Mouse (Mus musculus): ENCODE data around the gene Arf3.

The Arf3 gene

DNA sequence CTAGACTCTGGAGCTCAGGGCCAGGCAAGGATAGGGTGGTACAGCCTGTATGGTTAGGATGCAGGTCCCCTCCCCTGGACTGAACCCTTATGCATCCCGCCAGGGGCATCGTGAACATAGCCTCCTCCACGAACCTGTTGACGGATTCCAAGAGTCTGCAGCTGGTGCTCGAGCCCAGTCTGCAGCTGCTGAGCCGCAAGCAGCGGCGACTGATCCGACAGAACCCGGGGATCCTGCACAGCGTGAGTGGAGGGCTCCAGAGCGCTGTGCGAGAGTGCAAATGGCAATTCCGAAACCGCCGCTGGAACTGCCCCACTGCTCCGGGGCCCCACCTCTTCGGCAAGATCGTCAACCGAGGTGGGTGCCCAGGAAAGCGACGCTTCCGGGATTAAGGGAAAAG is 27.7 kb upstream of the Arf3 start:
- DNase-seq (ENCODE audit: low read depth, low spot score), result no peak

DNA sequence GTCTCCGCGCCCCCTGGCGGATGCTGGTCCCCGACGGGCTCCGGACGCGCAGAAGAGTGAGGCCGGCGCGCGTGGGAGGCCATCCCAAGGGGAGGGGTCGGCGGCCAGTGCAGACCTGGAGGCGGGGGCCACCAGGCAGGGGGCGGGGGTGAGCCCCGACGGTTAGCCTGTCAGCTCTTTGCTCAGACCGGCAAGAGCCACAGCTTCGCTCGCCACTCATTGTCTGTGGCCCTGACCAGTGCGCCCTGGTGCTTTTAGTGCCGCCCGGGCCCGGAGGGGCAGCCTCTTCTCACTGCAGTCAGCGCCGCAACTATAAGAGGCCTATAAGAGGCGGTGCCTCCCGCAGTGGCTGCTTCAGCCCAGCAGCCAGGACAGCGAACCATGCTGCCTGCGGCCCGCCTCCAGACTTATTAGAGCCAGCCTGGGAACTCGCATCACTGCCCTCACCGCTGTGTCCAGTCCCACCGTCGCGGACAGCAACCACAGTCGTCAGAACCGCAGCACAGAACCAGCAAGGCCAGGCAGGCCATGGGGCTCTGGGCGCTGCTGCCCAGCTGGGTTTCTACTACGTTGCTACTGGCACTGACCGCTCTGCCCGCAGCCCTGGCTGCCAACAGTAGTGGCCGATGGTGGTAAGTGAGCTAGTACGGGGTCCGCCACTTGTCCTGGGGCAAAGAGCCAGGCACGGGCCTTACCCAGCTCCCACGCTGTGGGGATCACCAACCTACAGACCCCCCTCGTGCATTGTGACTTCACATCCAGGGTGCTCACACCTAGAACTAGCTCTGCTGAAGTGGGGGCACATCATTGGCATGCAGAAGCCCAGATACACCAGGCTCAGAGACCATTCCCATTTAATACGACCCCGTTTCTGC is 26.9 kb upstream of the Arf3 start, which contains the start of gene Wnt1:
Gene Wnt1 (plus strand): TSS at position 197 of the 875 bp plus-strand sequence.
- DNase-seq (ENCODE audit: low read depth, low spot score), result no peak

DNA sequence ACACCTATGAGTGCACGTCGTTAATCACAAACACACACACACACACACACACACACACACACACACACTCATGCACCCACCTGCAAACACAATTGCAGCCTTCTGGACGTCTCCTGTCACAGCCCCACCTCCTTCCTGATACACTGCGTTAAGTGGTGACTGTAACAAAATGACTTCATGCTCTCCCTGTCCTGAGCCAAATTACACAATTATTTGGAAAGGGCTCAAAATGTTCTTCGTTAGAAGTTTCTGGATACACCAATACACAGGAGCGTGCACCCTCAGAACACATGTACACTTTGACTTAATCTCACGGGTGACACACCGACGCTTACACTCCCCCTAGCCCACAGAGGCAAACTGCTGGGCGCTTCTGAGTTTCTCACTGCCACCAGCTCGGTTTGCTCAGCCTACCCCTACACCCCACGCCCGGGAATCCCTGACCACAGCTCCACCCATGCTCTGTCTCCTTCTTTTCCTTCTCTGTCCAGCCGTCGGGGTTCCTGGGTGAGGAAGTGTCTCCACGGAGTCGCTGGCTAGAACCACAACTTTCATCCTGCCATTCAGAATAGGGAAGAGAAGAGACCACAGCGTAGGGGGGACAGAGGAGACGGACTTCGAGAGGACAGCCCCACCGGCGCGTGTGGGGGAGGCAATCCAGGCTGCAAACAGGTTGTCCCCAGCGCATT is 26.1 kb upstream of the Arf3 start:
- DNase-seq (ENCODE audit: low read depth, low spot score), result no peak

DNA sequence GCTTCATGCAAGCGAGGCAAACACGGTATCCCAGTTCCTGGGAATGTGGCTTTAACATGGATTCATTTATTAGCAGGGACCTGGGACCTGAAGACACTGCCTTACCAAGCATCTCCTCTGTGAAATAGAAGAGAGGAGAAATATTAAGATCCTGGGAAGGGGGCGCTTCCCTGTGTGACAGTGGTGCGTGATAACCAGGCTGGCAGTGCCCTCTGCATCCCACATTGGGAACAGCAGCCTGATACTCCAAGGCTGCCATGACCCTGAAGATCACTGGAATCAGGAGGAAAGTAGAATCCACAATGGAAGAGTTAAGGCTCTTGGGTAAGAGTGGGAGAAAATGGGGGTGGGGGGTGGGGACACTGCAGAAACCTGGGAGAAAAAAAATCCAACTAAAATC is 24.9 kb upstream of the Arf3 start:
- DNase-seq (ENCODE audit: low read depth, low spot score), result no peak

DNA sequence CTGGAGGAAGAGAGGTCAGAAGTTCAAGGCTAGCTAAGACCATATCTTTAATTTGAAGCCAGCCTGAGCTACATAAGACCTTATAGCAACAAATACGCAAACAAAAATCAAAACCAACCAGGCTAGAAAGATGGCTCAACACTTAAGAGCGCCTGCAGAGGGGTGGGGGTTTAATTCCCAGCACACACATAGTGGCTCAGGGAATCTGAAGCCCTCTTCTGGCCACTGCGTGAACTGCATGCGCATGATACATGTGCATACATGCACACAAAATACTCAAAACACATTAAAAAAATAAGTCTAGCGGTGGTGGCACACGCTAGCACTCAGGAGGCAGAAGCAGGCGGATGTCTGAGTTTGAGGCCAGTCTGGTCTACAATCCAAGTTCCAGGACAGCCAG is 22.7 kb upstream of the Arf3 start:
- DNase-seq (ENCODE audit: low read depth, low spot score), result no peak

DNA sequence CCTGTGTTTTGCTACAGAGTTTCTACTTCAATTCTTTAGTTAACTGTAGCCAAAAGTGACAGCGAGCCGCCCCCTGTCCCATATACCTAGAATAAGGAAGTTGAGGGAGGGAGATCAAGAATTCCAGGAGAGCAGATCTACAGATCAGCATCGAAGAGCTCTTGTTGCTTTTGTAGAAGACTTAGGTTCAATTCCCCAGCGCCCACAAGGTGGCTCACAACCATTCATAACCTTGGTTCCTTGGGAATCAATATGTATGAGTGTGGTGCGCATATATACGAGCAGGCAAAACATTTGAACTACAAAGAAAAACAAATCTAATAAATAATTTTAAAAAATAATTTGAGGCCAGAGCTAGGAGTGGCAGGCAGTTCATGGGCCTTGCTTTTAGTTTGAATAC is 18.2 kb upstream of the Arf3 start:
- DNase-seq (ENCODE audit: low read depth, low spot score), result no peak

DNA sequence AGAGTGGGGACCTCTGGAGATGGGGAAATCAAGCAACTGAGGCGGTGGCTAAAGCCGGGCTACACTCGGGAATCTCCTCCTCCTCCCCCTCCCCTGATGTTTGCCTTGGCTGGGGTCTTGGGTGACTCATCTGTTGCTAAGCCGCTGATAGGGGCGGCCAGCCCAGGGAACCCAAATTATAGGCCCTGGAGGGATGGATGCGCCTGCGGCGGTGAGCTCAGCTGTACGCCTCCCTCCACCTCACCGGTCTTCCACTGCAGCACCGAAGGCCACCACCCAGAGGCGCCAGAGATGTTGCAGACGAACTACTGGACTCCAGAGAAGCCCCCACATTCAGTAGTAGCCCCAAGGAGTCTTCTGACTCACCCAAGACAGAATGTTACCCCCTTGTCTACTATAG is 17.6 kb upstream of the Arf3 start:
- DNase-seq (ENCODE audit: low read depth, low spot score), result no peak

DNA sequence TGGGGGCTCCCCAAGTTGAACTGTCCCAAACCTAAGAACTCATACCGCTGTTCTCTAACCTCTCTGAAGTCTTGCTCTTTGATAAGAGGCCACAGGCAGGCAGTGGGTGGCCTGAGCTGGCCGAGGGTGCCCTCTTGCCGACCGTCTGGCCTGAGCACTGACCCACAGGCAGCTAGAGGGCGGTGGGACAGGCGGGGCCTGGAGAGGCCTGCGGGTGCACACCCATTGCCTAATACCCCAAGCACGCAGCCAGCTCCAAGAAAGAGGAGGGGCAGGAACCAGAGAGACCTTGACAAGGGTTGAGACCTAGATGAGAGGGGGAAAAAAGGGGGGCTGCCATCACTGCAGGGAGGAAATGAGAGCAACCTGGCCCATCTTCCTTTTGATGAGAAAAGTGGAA is 17.1 kb upstream of the Arf3 start:
- DNase-seq (ENCODE audit: low read depth, low spot score), result no peak

DNA sequence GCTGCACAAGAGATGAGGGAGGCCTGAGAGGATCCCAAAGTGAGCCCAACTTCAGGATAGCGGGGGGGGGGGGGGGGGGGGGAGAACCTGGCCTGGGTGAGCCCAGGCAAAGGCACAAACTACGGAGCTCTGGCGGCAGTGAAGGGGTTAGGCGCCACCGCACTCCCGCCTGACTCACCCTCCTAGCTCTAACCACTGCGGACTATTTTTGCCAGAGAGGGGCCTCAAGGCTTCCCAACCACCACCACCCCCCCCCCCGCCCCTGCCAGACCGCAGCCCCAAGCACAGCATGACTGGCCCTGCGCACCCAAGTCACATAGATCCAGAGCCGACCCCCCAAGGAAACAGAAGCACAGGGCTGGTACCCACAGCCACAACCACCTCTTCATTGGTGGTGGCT is 15.8 kb upstream of the Arf3 start:
- no peak for DNase-seq (ENCODE audit: low read depth, low spot score)

DNA sequence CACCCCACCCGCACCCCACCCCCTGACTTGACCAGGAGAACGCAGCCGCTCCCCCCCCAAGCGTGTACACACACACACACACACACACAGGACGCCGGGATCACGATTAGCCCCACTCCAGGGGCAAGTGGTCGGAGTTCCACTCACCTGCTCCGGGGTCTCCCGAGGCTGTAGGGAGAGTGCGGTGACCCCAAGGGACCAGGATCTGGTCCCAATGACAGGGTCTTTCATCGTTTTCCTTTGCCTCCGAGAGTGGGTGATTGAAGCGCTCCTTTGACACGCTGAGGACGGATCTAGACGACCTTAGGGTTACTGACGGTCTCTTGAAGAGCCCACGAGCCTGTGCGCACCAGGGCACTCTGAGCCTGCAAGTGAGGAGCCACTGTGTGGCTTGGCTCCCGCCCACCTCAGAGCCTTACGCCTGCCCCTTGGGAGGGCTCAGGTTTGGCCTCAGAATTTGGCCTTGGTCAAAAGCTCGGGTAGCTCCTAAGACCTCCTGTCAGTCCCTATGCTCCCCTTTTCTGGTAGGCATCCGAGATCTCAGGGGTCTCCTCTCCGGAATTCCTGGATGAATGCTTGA is 15.3 kb upstream of the Arf3 start:
- no peak for DNase-seq (ENCODE audit: low read depth, low spot score)

DNA sequence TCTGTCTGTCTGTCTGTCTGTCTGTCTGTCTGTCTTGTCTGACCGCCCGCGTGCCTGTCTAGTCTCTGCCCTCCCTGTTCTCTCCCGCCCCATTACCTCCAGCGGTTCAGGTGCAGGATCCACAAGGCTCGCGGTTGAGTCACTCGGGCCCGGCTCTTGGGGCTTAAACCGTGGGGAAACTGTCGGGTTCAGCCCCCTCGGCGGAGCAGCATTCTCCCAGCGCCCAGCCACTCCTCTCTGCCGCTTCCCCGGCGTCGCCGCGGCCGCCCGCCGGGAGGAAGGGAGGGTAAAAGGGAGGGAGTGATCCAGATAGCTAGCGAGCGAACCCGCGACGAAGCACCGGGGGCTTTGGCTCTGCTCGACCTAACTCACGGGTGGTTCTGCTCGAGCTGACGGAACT is 14.7 kb upstream of the Arf3 start, which contains the start of gene Wnt10b:
Gene Wnt10b (minus strand): TSS at position 389 of the 400 bp plus-strand sequence.
- DNase-seq (ENCODE audit: low read depth, low spot score), result no peak

DNA sequence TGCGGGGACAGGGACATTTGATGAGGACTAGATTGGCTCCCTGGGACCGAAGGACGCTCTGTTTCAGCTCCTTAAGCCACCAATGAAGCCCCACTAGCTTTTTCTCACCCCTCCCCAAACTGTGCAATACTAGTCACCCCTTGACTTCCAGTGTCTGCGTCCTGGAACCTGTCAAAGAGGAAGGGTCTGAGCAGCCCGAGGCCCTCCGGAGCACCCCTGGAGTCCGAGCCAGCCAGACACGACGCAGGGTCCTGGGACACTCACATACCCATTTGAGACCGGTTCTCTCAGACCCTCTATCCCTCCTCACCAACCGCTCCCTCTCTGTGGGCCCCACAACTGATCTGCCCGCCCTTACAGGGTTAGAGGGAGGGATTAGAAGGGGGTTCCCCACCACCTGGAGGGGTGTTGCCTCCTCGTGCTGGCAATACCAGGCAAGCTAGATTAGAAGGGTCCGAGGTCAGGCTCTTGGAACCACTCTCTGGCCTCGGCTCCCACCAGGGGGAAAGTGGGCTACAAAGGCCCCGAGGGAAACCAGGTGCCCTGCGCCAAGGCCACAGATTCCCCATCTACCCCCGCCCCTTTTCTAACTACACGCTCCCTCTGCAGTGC is 14.1 kb upstream of the Arf3 start:
- DNase-seq (ENCODE audit: low read depth, low spot score), result no peak

DNA sequence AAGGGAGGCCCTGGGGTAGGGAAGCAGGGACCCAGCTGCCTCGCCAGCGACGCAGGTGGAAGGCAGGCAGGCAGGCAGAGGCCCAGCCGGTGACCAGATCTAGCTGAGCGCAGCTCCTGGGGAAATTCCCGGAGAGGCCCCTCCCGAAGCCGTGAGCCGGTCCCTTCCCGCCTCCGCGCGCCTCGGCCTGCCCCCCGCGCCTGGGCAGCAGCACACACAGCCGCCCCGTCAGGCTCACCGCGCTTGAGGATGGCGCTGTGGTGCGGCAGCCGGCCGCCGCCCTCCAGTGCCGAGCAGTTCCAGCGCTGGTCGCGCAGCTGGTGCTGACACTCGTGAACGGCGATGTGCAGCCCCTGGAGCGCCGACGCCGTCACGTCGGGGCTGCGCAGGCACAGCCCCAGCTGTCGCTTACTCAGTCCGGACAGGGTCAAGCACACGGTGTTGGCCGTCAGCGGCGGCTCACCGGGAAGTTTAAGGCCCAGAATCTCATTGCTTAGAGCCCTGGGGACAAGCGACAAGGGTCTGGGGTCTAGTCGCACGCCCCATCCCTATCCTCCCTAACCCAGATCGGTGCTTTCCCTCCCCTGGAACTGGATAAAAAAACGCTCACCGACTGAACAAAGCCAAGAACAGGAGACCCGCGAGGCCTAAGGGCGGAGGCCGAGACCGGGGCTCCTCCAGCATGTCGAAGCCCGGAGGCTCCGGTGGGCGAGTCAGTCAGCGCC is 13.4 kb upstream of the Arf3 start:
- DNase-seq (ENCODE audit: low read depth, low spot score), result no peak

DNA sequence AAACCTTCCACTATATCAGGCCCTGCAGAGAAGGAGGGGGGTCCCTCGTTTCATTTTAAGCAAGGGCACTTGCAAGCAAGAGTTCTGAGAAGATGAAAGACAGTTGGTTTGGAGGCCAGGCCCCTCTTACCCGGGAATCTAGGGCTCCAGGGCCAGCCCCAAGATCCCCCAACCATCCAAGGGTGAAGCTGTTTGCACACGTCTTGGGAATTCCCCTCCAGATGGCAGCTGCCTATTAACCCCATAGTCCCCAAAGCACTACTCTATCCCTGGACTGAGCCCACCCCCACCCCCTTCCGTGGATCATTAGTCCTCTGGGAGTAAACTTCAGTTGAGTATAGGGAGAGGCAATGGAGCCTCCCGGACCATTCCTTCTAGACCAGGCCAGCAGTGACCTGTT is 12.5 kb upstream of the Arf3 start:
- DNase-seq (ENCODE audit: low read depth, low spot score), result no peak

DNA sequence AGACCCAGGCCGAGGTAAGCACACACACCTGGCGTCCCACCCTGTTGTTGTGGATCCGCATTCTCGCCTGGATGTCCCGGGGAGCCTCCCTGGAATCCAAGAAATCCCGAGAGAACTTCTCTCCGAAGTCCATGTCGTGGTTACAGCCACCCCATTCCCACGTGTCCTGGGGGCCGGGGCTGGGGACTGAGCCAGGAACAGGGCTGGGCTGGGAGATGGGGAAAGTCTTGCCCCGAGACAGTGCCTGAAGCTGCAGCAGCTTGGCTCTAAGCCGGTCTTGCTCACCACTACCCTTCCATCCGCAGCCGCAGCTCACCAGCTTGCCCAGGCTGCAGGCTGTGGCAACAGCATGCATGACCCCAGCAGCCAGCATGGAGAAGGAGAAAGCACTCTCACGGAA is 11.1 kb upstream of the Arf3 start:
- no peak for DNase-seq (ENCODE audit: low read depth, low spot score)

DNA sequence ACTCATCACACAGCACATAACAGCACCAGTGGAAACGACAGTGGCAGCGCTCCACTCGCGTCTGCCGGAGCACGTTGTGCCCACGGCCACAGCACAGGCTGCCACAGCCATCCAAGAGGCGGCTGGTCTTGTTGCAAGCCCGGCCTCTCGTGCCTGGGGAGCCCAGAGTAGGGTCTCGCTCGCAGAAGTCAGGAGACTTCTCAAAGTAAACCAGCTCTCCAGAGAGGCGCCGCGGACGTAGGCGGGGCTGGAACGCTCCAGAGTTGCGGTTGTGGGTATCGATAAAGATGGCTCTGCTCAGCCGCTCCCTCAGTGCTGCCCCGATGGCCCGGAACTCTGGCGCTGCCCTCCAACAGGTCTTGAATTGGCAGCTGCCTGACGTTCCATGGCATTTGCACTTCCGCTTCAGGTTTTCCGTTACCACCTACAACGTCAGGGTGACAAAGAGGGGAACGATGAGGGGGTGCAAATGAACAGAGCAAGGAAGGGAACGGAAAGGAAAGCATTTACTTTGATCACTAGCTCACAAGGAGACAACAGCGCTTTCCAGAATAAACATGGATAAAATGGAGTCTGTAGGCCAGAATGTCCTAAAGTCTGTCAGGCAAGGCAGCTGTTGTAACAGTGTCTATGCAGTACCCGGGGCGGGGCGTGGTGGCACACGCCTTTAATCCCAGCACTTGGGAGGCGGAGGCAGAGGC is 9.6 kb upstream of the Arf3 start:
- DNase-seq (ENCODE audit: low read depth, low spot score), result no peak

DNA sequence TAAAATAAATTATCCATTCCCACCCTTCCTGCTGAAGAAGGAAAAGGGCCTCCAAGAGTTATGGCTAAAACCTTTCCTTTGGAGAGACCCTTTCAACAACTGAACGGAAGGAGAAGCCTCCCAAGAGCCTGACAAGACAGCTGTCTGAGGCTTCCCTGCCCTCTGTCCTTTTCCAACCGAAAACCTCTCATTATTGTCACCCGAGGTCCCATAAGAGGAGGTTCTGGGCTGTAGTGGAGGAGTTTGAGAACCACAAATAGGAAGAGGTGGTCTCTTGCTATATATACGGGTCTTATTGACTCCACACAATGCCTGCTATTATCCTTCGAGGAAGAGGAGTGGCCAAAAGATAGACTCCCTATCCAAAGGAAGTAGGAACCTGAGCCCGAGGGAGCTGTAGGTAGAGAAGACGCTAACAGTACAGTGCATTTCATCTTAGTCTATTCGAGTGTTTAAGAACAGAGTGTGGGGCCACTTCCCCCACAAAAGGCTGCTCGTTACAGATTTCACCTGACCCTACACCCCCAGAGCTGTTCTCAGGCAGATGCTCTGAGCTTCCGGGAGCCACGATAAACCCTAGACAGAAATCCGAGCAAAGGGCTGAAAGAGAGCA is 8.9 kb upstream of the Arf3 start:
- no peak for DNase-seq (ENCODE audit: low read depth, low spot score)

DNA sequence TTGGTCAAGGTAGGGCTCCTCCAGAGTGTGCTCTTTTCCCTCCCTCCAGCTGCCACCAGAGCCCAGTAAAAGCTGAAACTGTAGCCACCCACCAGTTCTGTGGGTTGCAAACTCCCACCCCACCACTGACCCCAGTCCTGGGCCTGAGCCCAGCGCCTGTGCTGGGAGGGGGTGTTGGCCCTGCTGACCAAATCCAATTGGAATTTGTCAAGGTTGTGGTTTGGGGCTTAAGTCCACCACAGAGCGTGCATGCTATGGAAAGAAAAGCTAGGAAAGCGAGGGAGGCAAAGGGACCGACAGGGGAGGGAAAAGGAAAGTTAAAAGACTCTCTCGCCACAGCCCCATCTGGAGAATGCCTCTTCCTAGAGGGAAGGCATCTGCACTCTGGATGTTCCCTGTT is 5.2 kb upstream of the Arf3 start:
- DNase-seq (ENCODE audit: low read depth, low spot score), result no peak

DNA sequence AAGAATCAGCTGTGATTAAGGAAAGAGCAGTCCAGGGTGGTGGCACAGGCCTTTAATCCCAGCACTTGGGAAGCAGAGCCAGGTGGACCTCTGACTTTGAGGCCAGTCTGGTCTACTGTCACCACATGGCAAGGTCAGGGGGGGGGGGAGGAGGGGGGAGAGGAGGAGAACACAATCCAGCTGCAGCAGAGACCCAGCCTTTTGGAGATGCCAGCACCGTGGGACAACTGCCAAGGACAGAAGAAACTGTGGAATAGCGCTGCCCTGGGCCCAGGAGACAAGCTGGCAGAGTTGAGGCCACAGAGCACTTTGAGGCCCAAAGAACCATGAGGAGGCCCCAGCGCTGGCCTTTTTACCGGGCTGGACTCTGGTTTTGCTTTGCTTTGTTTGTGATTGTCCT is 2.9 kb upstream of the Arf3 start:
- no peak for DNase-seq (ENCODE audit: low read depth, low spot score)

DNA sequence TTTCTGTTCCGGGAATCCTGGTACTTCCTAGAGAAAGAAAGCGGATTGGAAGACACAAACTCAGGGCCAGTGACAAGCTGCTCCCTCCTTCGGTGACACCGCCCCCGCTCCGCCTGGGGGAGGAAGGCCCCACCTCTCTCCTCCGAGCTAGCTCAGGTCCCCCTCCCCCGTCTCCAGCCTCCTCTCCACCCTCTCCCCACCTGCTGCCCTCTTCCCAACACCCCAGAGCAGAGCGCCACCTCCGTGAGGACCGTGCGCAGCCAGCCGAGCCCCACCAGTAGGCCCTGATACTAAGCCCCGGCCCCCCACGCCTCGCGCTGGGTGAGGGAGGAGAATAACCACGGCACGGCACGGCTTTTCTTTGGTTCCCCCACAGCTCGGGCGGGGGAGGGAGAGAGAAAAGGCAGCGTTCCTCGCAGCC is 803 bp downstream of the Arf3 start:
- DNase-seq (ENCODE audit: low read depth, low spot score), result peak; percentile 50

DNA sequence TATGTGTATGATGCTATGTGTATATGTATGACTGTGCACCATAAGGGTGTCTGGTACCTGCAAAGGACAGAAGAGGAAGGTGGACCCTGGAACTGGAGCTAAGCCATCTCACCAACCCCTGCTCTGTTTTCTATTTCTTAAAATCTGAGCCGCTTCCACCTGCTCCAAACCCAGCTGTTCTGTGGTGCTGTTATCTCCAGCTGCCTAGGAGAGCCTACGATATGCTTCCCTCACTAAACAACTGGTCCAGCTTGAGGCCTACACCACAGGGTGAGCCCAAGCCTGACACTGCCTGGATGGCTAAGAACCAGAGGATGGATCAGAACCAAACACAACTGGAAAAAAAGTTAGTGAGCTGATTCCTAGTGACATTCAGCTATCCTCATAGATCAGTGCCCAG is 8.9 kb downstream of the Arf3 start:
- DNase-seq (ENCODE audit: low read depth, low spot score), result no peak

Data from brain, embryonic 18.5 days (tissue).